Mouse (Mus musculus): ENCODE data around the gene Myl4. TPM values are rescaled to one million over a fixed set of nuclear protein-coding genes. Genes with fewer than 3 reads are reported as not detected.
A peak's percentile ranks its signal among the peaks of the same experiment; 100 is the strongest.

Gene Myl4
- polyA plus RNA-seq, 1 experiment from 2014 or later = 4.1 TPM

GRCm38 (mm10) chr11:104608249-104608920 is 57.9 kb downstream of the Myl4 start:
- Histone ChIP-seq H3K9ac (replicated peaks; ENCODE audit: low read depth, low read length) (peak overlapping the region; percentile 56), H3K4me1 (ENCODE audit: control insufficient read depth, insufficient read depth, low read length) (0 out of 2 replicates have a peak, but pooled peaks cover 5% of the 10 kb centered on the region), H3K9me3 (ENCODE audit: control insufficient read depth, low read length) (no peaks in the 10 kb centered on the region), H3K27me3 (ENCODE audit: control insufficient read depth, insufficient read depth, low read length) (no peaks in the 10 kb centered on the region; the same call in 1 of the 2 replicates), H3K4me3 (ENCODE audit: low read depth, low read length) (peak overlapping the region; percentile 52), H3K4me2 (ENCODE audit: low read depth, low read length) (peak overlapping the region; percentile 87), H3K27ac (ENCODE audit: low read depth, low read length) (no peak overlapping the region), H3K36me3 (ENCODE audit: control insufficient read depth, insufficient read depth, low read length) (no peaks in the 10 kb centered on the region)
- WGBS = under 1% methylated on average over 23 of the region's 23 CpGs
- ATAC-seq (ENCODE audit: low read depth) = peak; percentile 65

- no peak overlapping the region for H3K4me3 ChIP-seq (ENCODE audit: low read depth, low read length)
- no peaks in the 10 kb centered on the region for H3K9me3 ChIP-seq (ENCODE audit: control insufficient read depth, low read length)
- H3K4me2 ChIP-seq (ENCODE audit: low read depth, low read length) = no peak overlapping the region
- no peaks in the 10 kb centered on the region for H3K36me3 ChIP-seq (ENCODE audit: control insufficient read depth, insufficient read depth, low read length)
- no peaks in the 10 kb centered on the region; the same call in 1 of the 2 replicates for H3K27me3 ChIP-seq (ENCODE audit: control insufficient read depth, insufficient read depth, low read length)
- 0 out of 2 replicates have a peak, but pooled peaks cover 5% of the 10 kb centered on the region for H3K4me1 ChIP-seq (ENCODE audit: control insufficient read depth, insufficient read depth, low read length)
- ATAC-seq (ENCODE audit: low read depth) = no peak
- no peak overlapping the region for H3K9ac ChIP-seq (replicated peaks; ENCODE audit: low read depth, low read length)
- no peak overlapping the region for H3K27ac ChIP-seq (ENCODE audit: low read depth, low read length)
- 71% methylated on average over 6 of the region's 6 CpGs for whole genome bisulfite sequencing
Observed at GRCm38 (mm10) chr11:104609033-104609684, 58.7 kb downstream of the Myl4 start.

GRCm38 (mm10) chr11:104609733-104610132 is 59.3 kb downstream of the Myl4 start:
- no peaks in the 10 kb centered on the region for H3K9me3 ChIP-seq (ENCODE audit: control insufficient read depth, low read length)
- no peak overlapping the region for H3K4me2 ChIP-seq (ENCODE audit: low read depth, low read length)
- WGBS = 67% methylated on average over 4 of the region's 4 CpGs
- H3K36me3 ChIP-seq (ENCODE audit: control insufficient read depth, insufficient read depth, low read length) = no peaks in the 10 kb centered on the region
- ATAC-seq (ENCODE audit: low read depth) = no peak
- H3K27ac ChIP-seq (ENCODE audit: low read depth, low read length) = no peak overlapping the region
- H3K4me3 ChIP-seq (ENCODE audit: low read depth, low read length) = no peak overlapping the region
- no peak overlapping the region for H3K9ac ChIP-seq (replicated peaks; ENCODE audit: low read depth, low read length)
- 0 out of 2 replicates have a peak, but pooled peaks cover 5% of the 10 kb centered on the region for H3K4me1 ChIP-seq (ENCODE audit: control insufficient read depth, insufficient read depth, low read length)
- H3K27me3 ChIP-seq (ENCODE audit: control insufficient read depth, insufficient read depth, low read length) = no peaks in the 10 kb centered on the region; the same call in 1 of the 2 replicates

- Histone ChIP-seq H3K4me3 (ENCODE audit: low read depth, low read length) (no peak overlapping the region), H3K27ac (ENCODE audit: low read depth, low read length) (no peak overlapping the region), H3K4me1 (ENCODE audit: control insufficient read depth, insufficient read depth, low read length) (0 out of 2 replicates have a peak, but pooled peaks cover 5% of the 10 kb centered on the region), H3K4me2 (ENCODE audit: low read depth, low read length) (no peak overlapping the region), H3K9ac (replicated peaks; ENCODE audit: low read depth, low read length) (no peak overlapping the region), H3K27me3 (ENCODE audit: control insufficient read depth, insufficient read depth, low read length) (no peaks in the 10 kb centered on the region; the same call in 1 of the 2 replicates), H3K36me3 (ENCODE audit: control insufficient read depth, insufficient read depth, low read length) (no peaks in the 10 kb centered on the region), H3K9me3 (ENCODE audit: control insufficient read depth, low read length) (no peaks in the 10 kb centered on the region)
- ATAC-seq (ENCODE audit: low read depth) = no peak
- 48% methylated on average over 4 of the region's 4 CpGs for WGBS
Observed at GRCm38 (mm10) chr11:104611579-104612151, 61.2 kb downstream of the Myl4 start.

GRCm38 (mm10) chr11:104613551-104613950 is 63.1 kb downstream of the Myl4 start:
- WGBS = 86% methylated on average over 10 of the region's 10 CpGs
- no peak for ATAC-seq (ENCODE audit: low read depth)
- Histone ChIP-seq H3K36me3 (ENCODE audit: control insufficient read depth, insufficient read depth, low read length) (no peaks in the 10 kb centered on the region), H3K9ac (replicated peaks; ENCODE audit: low read depth, low read length) (no peak overlapping the region), H3K27ac (ENCODE audit: low read depth, low read length) (no peak overlapping the region), H3K4me3 (ENCODE audit: low read depth, low read length) (no peak overlapping the region), H3K4me2 (ENCODE audit: low read depth, low read length) (no peak overlapping the region), H3K27me3 (ENCODE audit: control insufficient read depth, insufficient read depth, low read length) (no peaks in the 10 kb centered on the region), H3K4me1 (ENCODE audit: control insufficient read depth, insufficient read depth, low read length) (no peaks in the 10 kb centered on the region), H3K9me3 (ENCODE audit: control insufficient read depth, low read length) (no peaks in the 10 kb centered on the region)

- H3K27me3 ChIP-seq (ENCODE audit: control insufficient read depth, insufficient read depth, low read length) = no peaks in the 10 kb centered on the region
- no peak overlapping the region for H3K27ac ChIP-seq (ENCODE audit: low read depth, low read length)
- H3K36me3 ChIP-seq (ENCODE audit: control insufficient read depth, insufficient read depth, low read length) = no peaks in the 10 kb centered on the region
- no peak for ATAC-seq (ENCODE audit: low read depth)
- H3K9ac ChIP-seq (replicated peaks; ENCODE audit: low read depth, low read length) = no peak overlapping the region
- no peak overlapping the region for H3K4me3 ChIP-seq (ENCODE audit: low read depth, low read length)
- H3K4me1 ChIP-seq (ENCODE audit: control insufficient read depth, insufficient read depth, low read length) = no peaks in the 10 kb centered on the region
- 87% methylated on average over 2 of the region's 2 CpGs for WGBS
- H3K4me2 ChIP-seq (ENCODE audit: low read depth, low read length) = no peak overlapping the region
- H3K9me3 ChIP-seq (ENCODE audit: control insufficient read depth, low read length) = no peaks in the 10 kb centered on the region
Observed at GRCm38 (mm10) chr11:104614130-104614529, 63.7 kb downstream of the Myl4 start.

GRCm38 (mm10) chr11:104616182-104616581 is 65.7 kb downstream of the Myl4 start:
- Histone ChIP-seq H3K4me3 (ENCODE audit: low read depth, low read length) (no peak overlapping the region), H3K9me3 (ENCODE audit: control insufficient read depth, low read length) (no peaks in the 10 kb centered on the region), H3K9ac (replicated peaks; ENCODE audit: low read depth, low read length) (no peak overlapping the region), H3K36me3 (ENCODE audit: control insufficient read depth, insufficient read depth, low read length) (no peaks in the 10 kb centered on the region), H3K27ac (ENCODE audit: low read depth, low read length) (no peak overlapping the region), H3K27me3 (ENCODE audit: control insufficient read depth, insufficient read depth, low read length) (no peaks in the 10 kb centered on the region), H3K4me2 (ENCODE audit: low read depth, low read length) (no peak overlapping the region), H3K4me1 (ENCODE audit: control insufficient read depth, insufficient read depth, low read length) (no peaks in the 10 kb centered on the region)
- WGBS = 83% methylated on average over 5 of the region's 5 CpGs
- no peak for ATAC-seq (ENCODE audit: low read depth)

- no peaks in the 10 kb centered on the region for H3K4me1 ChIP-seq (ENCODE audit: control insufficient read depth, insufficient read depth, low read length)
- H3K9ac ChIP-seq (replicated peaks; ENCODE audit: low read depth, low read length) = no peak overlapping the region
- no peaks in the 10 kb centered on the region for H3K27me3 ChIP-seq (ENCODE audit: control insufficient read depth, insufficient read depth, low read length)
- no peak overlapping the region for H3K4me3 ChIP-seq (ENCODE audit: low read depth, low read length)
- H3K4me2 ChIP-seq (ENCODE audit: low read depth, low read length) = no peak overlapping the region
- ATAC-seq (ENCODE audit: low read depth) = no peak
- no peaks in the 10 kb centered on the region for H3K9me3 ChIP-seq (ENCODE audit: control insufficient read depth, low read length)
- H3K36me3 ChIP-seq (ENCODE audit: control insufficient read depth, insufficient read depth, low read length) = no peaks in the 10 kb centered on the region
- WGBS = 78% methylated on average over 6 of the region's 6 CpGs
- H3K27ac ChIP-seq (ENCODE audit: low read depth, low read length) = no peak overlapping the region
Observed at GRCm38 (mm10) chr11:104618638-104619076, 68.2 kb downstream of the Myl4 start.

Data from neural tube, embryonic 14.5 days (tissue).